Mouse (Mus musculus): ENCODE data around the gene Pole2.

DNA sequence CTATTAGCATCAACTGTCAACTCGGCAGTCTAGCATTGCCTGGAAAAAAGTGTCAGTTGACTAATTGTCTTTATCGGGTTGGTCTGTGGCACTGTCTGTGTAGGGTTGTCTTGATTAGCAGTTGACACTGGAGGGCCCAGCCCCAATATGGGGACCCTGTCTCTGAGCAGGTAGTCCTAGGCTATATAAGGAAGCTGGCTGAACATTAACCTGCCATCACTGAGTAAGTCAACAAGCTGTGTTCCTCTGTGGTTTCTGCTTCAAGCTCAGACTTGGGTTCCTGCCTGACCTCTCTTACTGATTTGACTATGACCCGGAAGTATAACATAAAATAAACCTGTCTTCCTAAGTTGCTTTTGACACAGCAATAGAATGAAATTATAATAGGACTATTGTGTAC, 52.0 kb downstream of the Pole2 start:
- no peak for TF ChIP-seq CTCF (conservative IDR thresholded peaks at IDR 0.05; ENCODE audit: insufficient read depth, insufficient read length, low read depth, low read length)
- no peak for TF ChIP-seq POLR2A (IDR thresholded peaks at IDR 0.05; ENCODE audit: low read depth, low read length)
